Mouse (Mus musculus) ES-E14 (cell line): Measurements from ENCODE around the gene Rps6ka5.

Source experiments
- CHD2 ChIP-seq: IDR thresholded peaks from 2 replicates; pipeline ENCODE4 v1.6.1; 2014; ENCODE audit warnings: mild to moderate bottlenecking, low read depth, low read length, inconsistent platforms
- HCFC1 ChIP-seq: IDR thresholded peaks from 2 replicates; pipeline ENCODE4 v1.6.1; 2012; ENCODE audit warnings: low read length, inconsistent platforms, borderline replicate concordance; ENCODE audit not compliant: insufficient read depth
- MAFK ChIP-seq: IDR thresholded peaks from 2 replicates; pipeline ENCODE4 v1.6.1; 2014; ENCODE audit warnings: mild to moderate bottlenecking, low read depth, low read length, inconsistent platforms; ENCODE audit not compliant: insufficient read depth
- ZC3H11A ChIP-seq: IDR thresholded peaks from 2 replicates; pipeline ENCODE4 v1.6.1; 2012; ENCODE audit warnings: low read depth, mild to moderate bottlenecking, inconsistent platforms, low read length, borderline replicate concordance
- ZNF384 ChIP-seq: IDR thresholded peaks from 2 replicates; pipeline ENCODE4 v1.6.1; 2012; ENCODE audit warnings: low read depth, low read length, inconsistent platforms

GRCm38 (mm10) chr12:100762663-100763425, 36.1 kb upstream of the Rps6ka5 start:
- TF ChIP-seq ZC3H11A (no peak), ZNF384 (no peak), CHD2 (no peak), MAFK (no peak), HCFC1 (no peak)
